Mouse (Mus musculus) spleen, postnatal 10 days (tissue): ENCODE results near the gene S100a16.

Source experiments
- DNase-seq, 2 experiments: peaks; one replicate each; pipeline ENCODE4 v3.0.0; 2021 to 2022; ENCODE audit warnings: low spot score in 2 of 2

The S100a16 gene

GRCm38 (mm10) chr3:90537141-90537904 lies at the start of gene S100a16:
Gene S100a16, plus strand, starts transcription at chr3:90537254.
- no peak for DNase-seq

- DNase-seq, result no peak
Measured at GRCm38 (mm10) chr3:90488576-90488975, 48.5 kb upstream of the S100a16 start.

- DNase-seq, result peak; percentile 96 to 97
Measured at GRCm38 (mm10) chr3:90490696-90491256, 46.3 kb upstream of the S100a16 start, which contains the start of gene Snapin. Gene Snapin, minus strand, starts transcription at chr3:90491033.

- DNase-seq, result peak in 1 of 2 experiments; percentile 65
Measured at GRCm38 (mm10) chr3:90491350-90491749, 45.7 kb upstream of the S100a16 start.

GRCm38 (mm10) chr3:90493831-90494540 lies 43.1 kb upstream of the S100a16 start:
- DNase-seq, result no peak

- no peak for DNase-seq
Measured at GRCm38 (mm10) chr3:90495850-90496525, 41.1 kb upstream of the S100a16 start.

- no peak for DNase-seq
Measured at GRCm38 (mm10) chr3:90497597-90497996, 39.5 kb upstream of the S100a16 start.

GRCm38 (mm10) chr3:90503444-90503843 lies 33.6 kb upstream of the S100a16 start:
- DNase-seq, result no peak

- no peak for DNase-seq
Measured at GRCm38 (mm10) chr3:90505216-90505615, 31.8 kb upstream of the S100a16 start.

- DNase-seq, result no peak
Measured at GRCm38 (mm10) chr3:90506362-90506761, 30.7 kb upstream of the S100a16 start.

GRCm38 (mm10) chr3:90508287-90508949 lies 28.6 kb upstream of the S100a16 start:
- no peak for DNase-seq

GRCm38 (mm10) chr3:90508950-90509746 lies 27.9 kb upstream of the S100a16 start, which contains the start of gene Chtop:
Gene Chtop, minus strand, starts transcription at chr3:90509498.
- peak; percentile 100 for DNase-seq

GRCm38 (mm10) chr3:90509747-90510123 lies 27.3 kb upstream of the S100a16 start:
- DNase-seq, result no peak

- DNase-seq, result no peak
Measured at GRCm38 (mm10) chr3:90512276-90512675, 24.8 kb upstream of the S100a16 start.

GRCm38 (mm10) chr3:90512948-90513642 lies 24.0 kb upstream of the S100a16 start:
- no peak for DNase-seq

GRCm38 (mm10) chr3:90513796-90514590 lies 23.1 kb upstream of the S100a16 start, which contains the start of the genes S100a1 and S100a13:
Gene S100a1, minus strand, starts transcription at chr3:90514392.
Gene S100a13, plus strand, starts transcription at chr3:90514435.
- DNase-seq, result peak; percentile 53

GRCm38 (mm10) chr3:90514691-90515090 lies 22.4 kb upstream of the S100a16 start:
- DNase-seq, result peak; percentile 45 to 75

GRCm38 (mm10) chr3:90515242-90515641 lies 21.8 kb upstream of the S100a16 start:
- no peak for DNase-seq

GRCm38 (mm10) chr3:90515789-90516188 lies 21.3 kb upstream of the S100a16 start:
- no peak for DNase-seq
